Mouse (Mus musculus): ENCODE data around the gene Gm15737.

DNA sequence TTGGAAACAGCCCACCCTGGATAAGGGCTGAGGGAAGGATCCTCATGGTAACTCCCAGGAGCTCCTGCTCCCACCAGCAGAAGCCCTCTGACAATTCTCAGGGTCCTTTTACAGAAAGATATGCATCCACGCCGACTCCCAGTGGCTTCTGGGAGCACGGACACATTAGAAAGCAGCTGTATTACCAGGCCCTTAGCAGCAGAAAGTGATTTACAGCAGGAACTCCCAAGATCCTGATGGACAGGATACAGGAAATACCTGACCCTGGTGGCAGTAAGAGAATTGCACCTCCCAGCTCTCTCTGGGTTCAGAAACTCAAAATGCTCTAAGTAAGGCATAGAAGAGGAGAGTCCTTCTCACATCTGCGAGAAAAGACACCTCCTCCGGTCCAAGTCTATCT lies 59.1 kb downstream of the Gm15737 start:
- TF ChIP-seq POLR2A (IDR thresholded peaks at IDR 0.05; ENCODE audit: insufficient read length, low read depth) = no peak
- TF ChIP-seq USF1 (IDR thresholded peaks at IDR 0.05; ENCODE audit: low read depth) = no peak
- TF ChIP-seq CEBPB (IDR thresholded peaks at IDR 0.05; ENCODE audit: insufficient read depth, poor library complexity, severe bottlenecking) = no peak
- no peak for TF ChIP-seq E2F4 (IDR thresholded peaks at IDR 0.05; ENCODE audit: insufficient read depth)
- no peak for TF ChIP-seq SRF (IDR thresholded peaks at IDR 0.05; ENCODE audit: control insufficient read depth, insufficient read length, low read depth)
- TF ChIP-seq TCF3 (IDR thresholded peaks at IDR 0.05; ENCODE audit: insufficient read length, low read depth) = no peak
- no peak for TF ChIP-seq MYOD1 (IDR thresholded peaks at IDR 0.05; ENCODE audit: control insufficient read depth in 1 of 3, insufficient read length in 2 of 3, low read depth in 2 of 3)
- no peak for TF ChIP-seq MAX (IDR thresholded peaks at IDR 0.05; ENCODE audit: low read depth)
- no peak for TF ChIP-seq MYOG (IDR thresholded peaks at IDR 0.05; ENCODE audit: control insufficient read depth in 1 of 3, insufficient read depth in 1 of 3, insufficient read length in 2 of 3, low read depth in 2 of 3)
- TF ChIP-seq POLR2AphosphoS2 (IDR thresholded peaks at IDR 0.05; ENCODE audit: insufficient read length, low read depth) = no peak
- no peak for TF ChIP-seq TCF12 (IDR thresholded peaks at IDR 0.05; ENCODE audit: insufficient read depth, poor library complexity, severe bottlenecking)
- no peak for TF ChIP-seq REST (IDR thresholded peaks at IDR 0.05; ENCODE audit: insufficient read depth, insufficient read length)

All from myocyte (in vitro differentiated cells).